Mouse (Mus musculus) brain, embryonic 14.5 days (tissue): ENCODE data around the gene Marcksl1.

Experiments
- CTCF ChIP-seq: fragments of 200-500 bp; IDR thresholded peaks from 2 replicates; pipeline ENCODE4 v1.5.1; 2012; ENCODE audit warnings: inconsistent platforms, mild to moderate bottlenecking, moderate library complexity, borderline replicate concordance; ENCODE audit not compliant: insufficient read depth, insufficient read length; ENCODE audit errors: extremely low read depth
- POLR2A ChIP-seq: fragments of 200-500 bp; IDR thresholded peaks from 2 replicates; pipeline ENCODE4 v1.6.1; 2012; ENCODE audit warnings: mild to moderate bottlenecking, inconsistent platforms, borderline replicate concordance; ENCODE audit not compliant: poor library complexity, insufficient read depth, insufficient read length, severe bottlenecking; ENCODE audit errors: extremely low read depth

DNA sequence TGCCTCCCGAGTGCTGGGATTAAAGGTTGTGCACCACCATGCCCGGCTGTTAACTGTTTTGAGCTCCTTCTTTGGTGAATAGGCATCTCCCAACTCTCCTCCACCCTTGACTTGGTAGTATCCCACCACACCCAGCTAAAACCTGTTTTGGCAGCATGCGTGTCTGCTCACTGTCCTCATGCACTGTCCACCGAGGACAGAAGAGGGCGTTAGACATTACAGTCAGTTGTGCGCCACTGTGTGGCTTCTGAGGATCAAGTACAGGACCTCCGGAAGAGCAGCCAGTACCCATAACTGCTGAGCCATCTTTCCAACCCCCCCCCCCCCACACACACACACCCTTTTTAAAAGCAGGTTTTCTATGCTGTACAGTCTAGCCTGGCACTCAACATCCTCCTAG lies 18.7 kb upstream of the Marcksl1 start:
- no peak for TF ChIP-seq CTCF
- no peak for TF ChIP-seq POLR2A
